Mouse (Mus musculus): ENCODE results near the gene Muc13.

Gene Muc13

GRCm38 (mm10) chr16:33820269-33821178 lies 26.7 kb downstream of the Muc13 start:
- DNase-seq (ENCODE audit: inconsistent age in 2 of 2, low spot score in 1 of 2), result peak; percentile 85 to 97

GRCm38 (mm10) chr16:33824603-33825002 lies 30.8 kb downstream of the Muc13 start:
- no peak for DNase-seq (ENCODE audit: inconsistent age in 2 of 2, low spot score in 1 of 2)

GRCm38 (mm10) chr16:33828496-33828895 lies 34.7 kb downstream of the Muc13 start:
- DNase-seq (ENCODE audit: inconsistent age in 2 of 2, low spot score in 1 of 2), result no peak

- peak; percentile 90 to 96 for DNase-seq (ENCODE audit: inconsistent age in 2 of 2, low spot score in 1 of 2)
These were observed 35.5 kb downstream of the Muc13 start, which contains the start of gene Itgb5 for GRCm38 (mm10) chr16:33829301-33829831. TSS of gene Itgb5 (plus strand) at chr16:33829665.

- DNase-seq (ENCODE audit: inconsistent age in 2 of 2, low spot score in 1 of 2), result peak; percentile 76 to 93
These were observed 36.1 kb downstream of the Muc13 start for GRCm38 (mm10) chr16:33829842-33830511.

- peak in 1 of 2 experiments; percentile 24 for DNase-seq (ENCODE audit: inconsistent age in 2 of 2, low spot score in 1 of 2)
These were observed 36.8 kb downstream of the Muc13 start for GRCm38 (mm10) chr16:33830512-33831105.

GRCm38 (mm10) chr16:33832057-33832456 lies 38.2 kb downstream of the Muc13 start:
- DNase-seq (ENCODE audit: inconsistent age in 2 of 2, low spot score in 1 of 2), result peak; percentile 13 to 61

- peak; percentile 52 to 79 for DNase-seq (ENCODE audit: inconsistent age in 2 of 2, low spot score in 1 of 2)
These were observed 39.0 kb downstream of the Muc13 start for GRCm38 (mm10) chr16:33832728-33833428.

GRCm38 (mm10) chr16:33833429-33833753 lies 39.6 kb downstream of the Muc13 start:
- no peak for DNase-seq (ENCODE audit: inconsistent age in 2 of 2, low spot score in 1 of 2)

- peak; percentile 83 to 92 for DNase-seq (ENCODE audit: inconsistent age in 2 of 2, low spot score in 1 of 2)
These were observed 40.1 kb downstream of the Muc13 start for GRCm38 (mm10) chr16:33833781-33834482.

- DNase-seq (ENCODE audit: inconsistent age in 2 of 2, low spot score in 1 of 2), result peak; percentile 76 to 90
These were observed 42.8 kb downstream of the Muc13 start for GRCm38 (mm10) chr16:33836676-33837075.

- peak; percentile 60 to 83 for DNase-seq (ENCODE audit: inconsistent age in 2 of 2, low spot score in 1 of 2)
These were observed 43.4 kb downstream of the Muc13 start for GRCm38 (mm10) chr16:33837191-33837590.

- peak in 1 of 2 experiments; percentile 67 for DNase-seq (ENCODE audit: inconsistent age in 2 of 2, low spot score in 1 of 2)
These were observed 46.8 kb downstream of the Muc13 start for GRCm38 (mm10) chr16:33840616-33841015.

GRCm38 (mm10) chr16:33842081-33842880 lies 48.4 kb downstream of the Muc13 start:
- DNase-seq (ENCODE audit: inconsistent age in 2 of 2, low spot score in 1 of 2), result peak in 1 of 2 experiments; percentile 29

GRCm38 (mm10) chr16:33844150-33844611 lies 50.3 kb downstream of the Muc13 start:
- DNase-seq (ENCODE audit: inconsistent age in 2 of 2, low spot score in 1 of 2), result no peak

GRCm38 (mm10) chr16:33844866-33845265 lies 51.0 kb downstream of the Muc13 start:
- DNase-seq (ENCODE audit: inconsistent age in 2 of 2, low spot score in 1 of 2), result no peak

GRCm38 (mm10) chr16:33853271-33853670 lies 59.4 kb downstream of the Muc13 start:
- DNase-seq (ENCODE audit: inconsistent age in 2 of 2, low spot score in 1 of 2), result no peak

- DNase-seq (ENCODE audit: inconsistent age in 2 of 2, low spot score in 1 of 2), result no peak
These were observed 64.9 kb downstream of the Muc13 start for GRCm38 (mm10) chr16:33858766-33859165.

- no peak for DNase-seq (ENCODE audit: inconsistent age in 2 of 2, low spot score in 1 of 2)
These were observed 65.5 kb downstream of the Muc13 start for GRCm38 (mm10) chr16:33859380-33859779.

Data from adrenal gland, adult (tissue).